Mouse (Mus musculus): ENCODE measurements around the gene Slirp. TPM values are rescaled to one million over a fixed set of nuclear protein-coding genes. Genes with fewer than 3 reads are reported as not detected.

Slirp gene
- polyA plus RNA-seq (2014; fragmentation: Nextera tagmentation; extraction: Ambion mirVana) = 287 and 298 TPM in 2 replicates

- Histone ChIP-seq H3K4me3 (ENCODE audit: low read depth, low read length) (peak within 1 kb of the TSS; percentile 71), H3K9me3 (ENCODE audit: control insufficient read depth, low read length) (no peaks in the 10 kb centered on the region), H3K4me2 (ENCODE audit: low read depth) (peak within 1 kb of the TSS; percentile 50), H3K36me3 (ENCODE audit: control insufficient read depth, insufficient read depth, low read length) (peaks cover 14% of the 10 kb centered on the region), H3K9ac (ENCODE audit: low read length) (peak within 1 kb of the TSS; percentile 89), H3K27me3 (ENCODE audit: control insufficient read depth, insufficient read depth, low read length) (no peaks in the 10 kb centered on the region), H3K27ac (ENCODE audit: low read depth, low read length) (no peak within 1 kb of the TSS), H3K4me1 (ENCODE audit: control insufficient read depth, insufficient read depth, low read length) (no peaks in the 10 kb centered on the region; the same call in 1 of the 2 replicates)
- DNase-seq (ENCODE audit: low spot score) = peak; percentile 91
- 0% methylated on average over 28 of the region's 28 CpGs for WGBS
- peak; percentile 95 for ATAC-seq (ENCODE audit: insufficient read depth, low FRiP score, low TSS enrichment)
These were observed at the start of gene Slirp, which contains the start of gene Alkbh1 for GRCm38 (mm10) chr12:87443700-87444122. Gene Slirp, plus strand, starts transcription at chr12:87443896. Gene Alkbh1, minus strand, starts transcription at chr12:87444017.

GRCm38 (mm10) chr12:87394316-87394715 lies 49.4 kb upstream of the Slirp start:
- no peak overlapping the region for H3K27ac ChIP-seq (ENCODE audit: low read depth, low read length)
- H3K9me3 ChIP-seq (ENCODE audit: control insufficient read depth, low read length) = no peaks in the 10 kb centered on the region
- no peak for ATAC-seq (ENCODE audit: insufficient read depth, low FRiP score, low TSS enrichment)
- H3K27me3 ChIP-seq (ENCODE audit: control insufficient read depth, insufficient read depth, low read length) = no peaks in the 10 kb centered on the region
- WGBS = 82% methylated on average over 6 of the region's 6 CpGs
- H3K4me1 ChIP-seq (ENCODE audit: control insufficient read depth, insufficient read depth, low read length) = no peaks in the 10 kb centered on the region
- no peak overlapping the region for H3K4me3 ChIP-seq (ENCODE audit: low read depth, low read length)
- H3K36me3 ChIP-seq (ENCODE audit: control insufficient read depth, insufficient read depth, low read length) = no peaks in the 10 kb centered on the region
- DNase-seq (ENCODE audit: low spot score) = no peak
- H3K4me2 ChIP-seq (ENCODE audit: low read depth) = no peak overlapping the region
- H3K9ac ChIP-seq (ENCODE audit: low read length) = no peak overlapping the region

GRCm38 (mm10) chr12:87397126-87397525 lies 46.6 kb upstream of the Slirp start:
- ATAC-seq (ENCODE audit: insufficient read depth, low FRiP score, low TSS enrichment) = no peak
- no peak overlapping the region for H3K4me2 ChIP-seq (ENCODE audit: low read depth)
- WGBS = 92% methylated on average over 4 of the region's 4 CpGs

GRCm38 (mm10) chr12:87397811-87398417 lies 45.8 kb upstream of the Slirp start:
- Histone ChIP-seq H3K27me3 (ENCODE audit: control insufficient read depth, insufficient read depth, low read length) (no peaks in the 10 kb centered on the region), H3K36me3 (ENCODE audit: control insufficient read depth, insufficient read depth, low read length) (no peaks in the 10 kb centered on the region), H3K9ac (ENCODE audit: low read length) (no peak overlapping the region), H3K9me3 (ENCODE audit: control insufficient read depth, low read length) (no peaks in the 10 kb centered on the region), H3K4me3 (ENCODE audit: low read depth, low read length) (no peak overlapping the region), H3K4me2 (ENCODE audit: low read depth) (no peak overlapping the region), H3K27ac (ENCODE audit: low read depth, low read length) (no peak overlapping the region), H3K4me1 (ENCODE audit: control insufficient read depth, insufficient read depth, low read length) (no peaks in the 10 kb centered on the region)
- ATAC-seq (ENCODE audit: insufficient read depth, low FRiP score, low TSS enrichment) (no peak), DNase-seq (ENCODE audit: low spot score) (no peak)
- 70% methylated on average over 4 of the region's 4 CpGs for WGBS

More at GRCm38 (mm10) chr12:87397126-87397525, 46.6 kb upstream of the Slirp start:
- Histone ChIP-seq H3K9ac (ENCODE audit: low read length) (no peak overlapping the region), H3K36me3 (ENCODE audit: control insufficient read depth, insufficient read depth, low read length) (no peaks in the 10 kb centered on the region), H3K4me3 (ENCODE audit: low read depth, low read length) (no peak overlapping the region), H3K9me3 (ENCODE audit: control insufficient read depth, low read length) (no peaks in the 10 kb centered on the region), H3K4me1 (ENCODE audit: control insufficient read depth, insufficient read depth, low read length) (no peaks in the 10 kb centered on the region), H3K27ac (ENCODE audit: low read depth, low read length) (no peak overlapping the region), H3K27me3 (ENCODE audit: control insufficient read depth, insufficient read depth, low read length) (no peaks in the 10 kb centered on the region)
- DNase-seq (ENCODE audit: low spot score) = no peak

- DNase-seq (ENCODE audit: low spot score) (no peak), ATAC-seq (ENCODE audit: insufficient read depth, low FRiP score, low TSS enrichment) (no peak)
- Histone ChIP-seq H3K4me3 (ENCODE audit: low read depth, low read length) (no peak overlapping the region), H3K27ac (ENCODE audit: low read depth, low read length) (no peak overlapping the region), H3K27me3 (ENCODE audit: control insufficient read depth, insufficient read depth, low read length) (no peaks in the 10 kb centered on the region), H3K9ac (ENCODE audit: low read length) (no peak overlapping the region), H3K4me1 (ENCODE audit: control insufficient read depth, insufficient read depth, low read length) (no peaks in the 10 kb centered on the region), H3K36me3 (ENCODE audit: control insufficient read depth, insufficient read depth, low read length) (no peaks in the 10 kb centered on the region), H3K4me2 (ENCODE audit: low read depth) (no peak overlapping the region), H3K9me3 (ENCODE audit: control insufficient read depth, low read length) (no peaks in the 10 kb centered on the region)
- WGBS = 91% methylated on average over 10 of the region's 10 CpGs
These were observed 44.4 kb upstream of the Slirp start for GRCm38 (mm10) chr12:87399119-87399819.

- Histone ChIP-seq H3K27ac (ENCODE audit: low read depth, low read length) (no peak overlapping the region), H3K4me3 (ENCODE audit: low read depth, low read length) (no peak overlapping the region), H3K4me1 (ENCODE audit: control insufficient read depth, insufficient read depth, low read length) (no peaks in the 10 kb centered on the region), H3K9me3 (ENCODE audit: control insufficient read depth, low read length) (no peaks in the 10 kb centered on the region), H3K27me3 (ENCODE audit: control insufficient read depth, insufficient read depth, low read length) (no peaks in the 10 kb centered on the region), H3K9ac (ENCODE audit: low read length) (no peak overlapping the region), H3K36me3 (ENCODE audit: control insufficient read depth, insufficient read depth, low read length) (no peaks in the 10 kb centered on the region), H3K4me2 (ENCODE audit: low read depth) (no peak overlapping the region)
- no peak for DNase-seq (ENCODE audit: low spot score)
- no peak for ATAC-seq (ENCODE audit: insufficient read depth, low FRiP score, low TSS enrichment)
- 68% methylated on average over 6 of the region's 6 CpGs for WGBS
These were observed 41.8 kb upstream of the Slirp start for GRCm38 (mm10) chr12:87401883-87402282.

- Histone ChIP-seq H3K4me3 (ENCODE audit: low read depth, low read length) (no peak overlapping the region), H3K9me3 (ENCODE audit: control insufficient read depth, low read length) (no peaks in the 10 kb centered on the region), H3K4me2 (ENCODE audit: low read depth) (no peak overlapping the region), H3K36me3 (ENCODE audit: control insufficient read depth, insufficient read depth, low read length) (no peaks in the 10 kb centered on the region), H3K27me3 (ENCODE audit: control insufficient read depth, insufficient read depth, low read length) (no peaks in the 10 kb centered on the region), H3K4me1 (ENCODE audit: control insufficient read depth, insufficient read depth, low read length) (no peaks in the 10 kb centered on the region), H3K9ac (ENCODE audit: low read length) (no peak overlapping the region), H3K27ac (ENCODE audit: low read depth, low read length) (no peak overlapping the region)
- 92% methylated on average over 4 of the region's 4 CpGs for whole genome bisulfite sequencing
- no peak for ATAC-seq (ENCODE audit: insufficient read depth, low FRiP score, low TSS enrichment)
- DNase-seq (ENCODE audit: low spot score) = no peak
These were observed 38.5 kb upstream of the Slirp start for GRCm38 (mm10) chr12:87405165-87405564.

GRCm38 (mm10) chr12:87405721-87406120 lies 38.0 kb upstream of the Slirp start:
- no peaks in the 10 kb centered on the region for H3K27me3 ChIP-seq (ENCODE audit: control insufficient read depth, insufficient read depth, low read length)
- DNase-seq (ENCODE audit: low spot score) = no peak
- H3K27ac ChIP-seq (ENCODE audit: low read depth, low read length) = no peak overlapping the region
- H3K4me2 ChIP-seq (ENCODE audit: low read depth) = no peak overlapping the region
- H3K36me3 ChIP-seq (ENCODE audit: control insufficient read depth, insufficient read depth, low read length) = no peaks in the 10 kb centered on the region
- 83% methylated on average over 3 of the region's 3 CpGs for WGBS
- no peak overlapping the region for H3K4me3 ChIP-seq (ENCODE audit: low read depth, low read length)
- ATAC-seq (ENCODE audit: insufficient read depth, low FRiP score, low TSS enrichment) = no peak
- H3K9me3 ChIP-seq (ENCODE audit: control insufficient read depth, low read length) = no peaks in the 10 kb centered on the region
- H3K9ac ChIP-seq (ENCODE audit: low read length) = no peak overlapping the region
- no peaks in the 10 kb centered on the region for H3K4me1 ChIP-seq (ENCODE audit: control insufficient read depth, insufficient read depth, low read length)

All from neural tube, embryonic 11.5 days (tissue).